Mouse (Mus musculus): Measurements from ENCODE around the gene Suz12. TPM values are rescaled to one million over a fixed set of nuclear protein-coding genes. Genes with fewer than 3 reads are reported as not detected.
"Not testable (repeated sequence)": the region's sequence is repeated elsewhere in the genome, so short reads cannot be mapped to it uniquely, and the experiment has no call there.

Suz12 gene
- polyA plus RNA-seq, 1 experiment from 2014 or later: 53.9 TPM

GRCm38 (mm10) chr11:79973133-79973532 is 19.8 kb upstream of the Suz12 start:
- in situ Hi-C loops (cut with MboI; ENCODE audit: low pct_unique_long_range_greater_than_20kb): no loop called here
- ChIA-PET POLR2A (no interaction called here), CTCF (no interaction called here)
- DNase-seq (ENCODE audit: low read depth, low spot score): no peak
- ATAC-seq: no peak
- H3K27me3 ChIP-seq: peaks cover 20% of the 10 kb centered on the region
- no peak for TF ChIP-seq CTCF (IDR thresholded peaks at IDR 0.05)

GRCm38 (mm10) chr11:79973626-79974476 is 19.1 kb upstream of the Suz12 start:
- H3K27me3 ChIP-seq: peaks cover 20% of the 10 kb centered on the region
- POLR2A ChIA-PET: no interaction called here
- ATAC-seq: no peak
- CTCF ChIA-PET: no interaction called here
- TF ChIP-seq CTCF (IDR thresholded peaks at IDR 0.05): no peak
- no peak for DNase-seq (ENCODE audit: low read depth, low spot score)
- in situ Hi-C loops (cut with MboI; ENCODE audit: low pct_unique_long_range_greater_than_20kb): no loop called here

- in situ Hi-C loops (cut with MboI; ENCODE audit: low pct_unique_long_range_greater_than_20kb): no loop called here
- H3K27me3 ChIP-seq: peaks cover 21% of the 10 kb centered on the region
- ChIA-PET POLR2A (no interaction called here), CTCF (no interaction called here)
- DNase-seq (ENCODE audit: low read depth, low spot score) (no peak), ATAC-seq (no peak)
- no peak for TF ChIP-seq CTCF (IDR thresholded peaks at IDR 0.05)
Measured at GRCm38 (mm10) chr11:79975377-79975776, 17.5 kb upstream of the Suz12 start.

GRCm38 (mm10) chr11:79976222-79976621 is 16.7 kb upstream of the Suz12 start:
- in situ Hi-C loops (cut with MboI; ENCODE audit: low pct_unique_long_range_greater_than_20kb): no loop called here
- POLR2A ChIA-PET: no interaction called here
- CTCF ChIA-PET: no interaction called here
- TF ChIP-seq CTCF (IDR thresholded peaks at IDR 0.05): no peak
- ATAC-seq: no peak
- H3K27me3 ChIP-seq: peaks cover 29% of the 10 kb centered on the region
- no peak for DNase-seq (ENCODE audit: low read depth, low spot score)

GRCm38 (mm10) chr11:79976645-79977044 is 16.3 kb upstream of the Suz12 start:
- POLR2A ChIA-PET; DNase-seq (ENCODE audit: low read depth, low spot score); CTCF ChIA-PET; ATAC-seq; in situ Hi-C loops (cut with MboI; ENCODE audit: low pct_unique_long_range_greater_than_20kb): not testable (repeated sequence)
- H3K27me3 ChIP-seq: peaks cover 29% of the 10 kb centered on the region

- CTCF ChIA-PET; ATAC-seq; in situ Hi-C loops (cut with MboI; ENCODE audit: low pct_unique_long_range_greater_than_20kb); POLR2A ChIA-PET; DNase-seq (ENCODE audit: low read depth, low spot score): not testable (repeated sequence)
- peaks cover 29% of the 10 kb centered on the region for H3K27me3 ChIP-seq
Measured at GRCm38 (mm10) chr11:79977061-79977460, 15.8 kb upstream of the Suz12 start.

- DNase-seq (ENCODE audit: low read depth, low spot score); ATAC-seq; in situ Hi-C loops (cut with MboI; ENCODE audit: low pct_unique_long_range_greater_than_20kb); CTCF ChIA-PET: not testable (repeated sequence)
- POLR2A ChIA-PET: interaction anchor here (0.7 kb wide), 1 partner anchor 353 kb away, joined by 6 read pairs; no protein-coding TSS in a partner anchor
- H3K27me3 ChIP-seq: peaks cover 27% of the 10 kb centered on the region
Measured at GRCm38 (mm10) chr11:79977747-79978146, 15.2 kb upstream of the Suz12 start.

- H3K27me3 ChIP-seq: peaks cover 3% of the 10 kb centered on the region
- ChIA-PET CTCF (no interaction called here), POLR2A (no interaction called here)
- DNase-seq (ENCODE audit: low read depth, low spot score) (no peak), ATAC-seq (no peak)
- TF ChIP-seq CTCF (IDR thresholded peaks at IDR 0.05): no peak
- in situ Hi-C loops (cut with MboI; ENCODE audit: low pct_unique_long_range_greater_than_20kb): no loop called here
Measured at GRCm38 (mm10) chr11:79986886-79987285, 6.0 kb upstream of the Suz12 start.

GRCm38 (mm10) chr11:79987896-79988295 is 5.0 kb upstream of the Suz12 start:
- DNase-seq (ENCODE audit: low read depth, low spot score) (no peak), ATAC-seq (no peak)
- no peak for TF ChIP-seq CTCF (IDR thresholded peaks at IDR 0.05)
- in situ Hi-C loops (cut with MboI; ENCODE audit: low pct_unique_long_range_greater_than_20kb): no loop called here
- peaks cover 3% of the 10 kb centered on the region for H3K27me3 ChIP-seq
- ChIA-PET POLR2A (no interaction called here), CTCF (no interaction called here)

GRCm38 (mm10) chr11:79990120-79990519 is 2.8 kb upstream of the Suz12 start:
- DNase-seq (ENCODE audit: low read depth, low spot score): no peak
- in situ Hi-C loops (cut with MboI; ENCODE audit: low pct_unique_long_range_greater_than_20kb): no loop called here
- TF ChIP-seq CTCF (IDR thresholded peaks at IDR 0.05): no peak
- POLR2A ChIA-PET: no interaction called here
- CTCF ChIA-PET: interaction anchor here (1.4 kb wide), 1 partner anchor 8 kb away, joined by 5 read pairs; no protein-coding TSS in a partner anchor
- peaks cover 3% of the 10 kb centered on the region for H3K27me3 ChIP-seq
- ATAC-seq: no peak

- ATAC-seq (no peak), DNase-seq (ENCODE audit: low read depth, low spot score) (no peak)
- in situ Hi-C loops (cut with MboI; ENCODE audit: low pct_unique_long_range_greater_than_20kb): no loop called here
- H3K27me3 ChIP-seq: no peaks in the 10 kb centered on the region
- ChIA-PET POLR2A (interaction anchor here (0.6 kb wide), 1 partner anchor 1608 kb away, joined by 3 read pairs; no protein-coding TSS in a partner anchor), CTCF (interaction anchor here (1.2 kb wide), 1 partner anchor 15 kb away, joined by 3 read pairs; no protein-coding TSS in a partner anchor)
- no peak for TF ChIP-seq CTCF (IDR thresholded peaks at IDR 0.05)
Measured at GRCm38 (mm10) chr11:79991600-79991999, 1.3 kb upstream of the Suz12 start.

Measured in Patski (cell line).